Mouse (Mus musculus) gastrocnemius, postnatal 10 days (tissue): ENCODE measurements around the gene Coil. TPM values are rescaled to one million over a fixed set of nuclear protein-coding genes. Genes with fewer than 3 reads are reported as not detected.

Experiments
- total RNA-seq, 2 experiments: library from RNA; stranded (reverse); gene quantifications; 2 replicates each; pipeline ENCODE4 v1.2.3; 2021

Coil gene
- total RNA-seq, 2 experiments from 2014 or later = 3.9 to 5.7 TPM

Other genes with a start within 250 kb of the Coil start
- gene Akap1, start 105.7 kb upstream of the Coil start, total RNA-seq = 10 to 100 TPM; 66.9 to 77.5 TPM
- 10 to 100 TPM; 27.2 to 30.4 TPM for gene Scpep1, start 14.8 kb upstream of the Coil start, total RNA-seq
- gene Elobl, start 3.3 kb upstream of the Coil start, total RNA-seq = not detected
- 10 to 100 TPM; 18.0 to 20.0 TPM for gene Trim25, start 29.1 kb downstream of the Coil start, total RNA-seq
- 1 to 10 TPM; 4.5 to 5.4 TPM for gene Dgke, start 96.6 kb downstream of the Coil start, total RNA-seq
- not detected for gene Gm525, start 103.6 kb downstream of the Coil start, total RNA-seq